Mouse (Mus musculus): Measurements from ENCODE around the gene Src.

GRCm38 (mm10) chr2:157450905-157451304 is 32.7 kb downstream of the Src start:
- TF ChIP-seq POLR2A (IDR thresholded peaks at IDR 0.05; ENCODE audit: control insufficient read depth, extremely low read depth, insufficient read depth, low read length, poor library complexity) (no peak), CTCF (IDR thresholded peaks at IDR 0.05; ENCODE audit: borderline replicate concordance, control insufficient read depth, extremely low read depth, insufficient read depth, low read length, poor library complexity) (no peak)
